Mouse (Mus musculus): ENCODE measurements around the gene B3gnt2. TPM values are rescaled to one million over a fixed set of nuclear protein-coding genes. Genes with fewer than 3 reads are reported as not detected.

The B3gnt2 gene
- polyA plus RNA-seq, 1 experiment: 8.8 TPM

- DNase-seq (ENCODE audit: low read depth, low spot score): no peak
- 68% methylated on average over 4 of the region's 4 CpGs for WGBS
Observed at GRCm38 (mm10) chr11:22873383-22873782, 12.6 kb upstream of the B3gnt2 start.

- WGBS: 57% methylated on average over 4 of the region's 4 CpGs
- DNase-seq (ENCODE audit: low read depth, low spot score): no peak
Observed at GRCm38 (mm10) chr11:22872307-22872680, 11.5 kb upstream of the B3gnt2 start.

DNA sequence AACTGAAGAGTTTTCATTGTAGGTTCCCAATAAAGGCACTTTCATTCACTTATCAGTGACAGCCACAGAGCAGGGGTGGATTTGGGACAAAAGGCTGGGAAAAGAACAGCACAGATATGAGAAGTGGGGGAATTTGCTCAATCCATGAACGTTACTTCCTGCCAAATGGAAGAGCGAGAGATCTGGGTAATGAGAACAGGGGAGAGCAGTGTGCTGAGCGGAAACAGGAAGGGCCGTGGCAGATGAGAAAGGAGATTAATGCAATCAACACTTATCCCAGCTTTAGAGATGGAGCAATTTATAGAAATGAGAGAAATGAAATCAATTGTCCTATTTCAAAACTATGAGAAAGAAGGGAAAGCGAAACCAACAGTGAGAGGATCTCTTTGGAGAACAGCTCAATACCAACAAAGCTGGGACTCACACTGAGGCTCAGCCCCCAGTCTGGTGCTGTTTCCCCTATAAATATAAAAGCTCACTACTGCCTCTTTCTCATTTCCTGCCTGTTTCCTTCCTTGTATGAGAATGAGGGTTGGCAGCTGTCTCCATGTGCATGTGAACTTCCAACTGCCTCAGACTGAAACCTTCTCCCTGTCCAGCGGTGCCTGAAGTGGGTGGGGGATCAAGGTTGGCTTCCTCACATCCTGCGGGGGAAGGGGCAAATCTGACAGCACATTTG is 11.0 kb upstream of the B3gnt2 start:
- no peak for DNase-seq (ENCODE audit: low read depth, low spot score)
- WGBS: 67% methylated on average over 7 of the region's 7 CpGs

- 83% methylated on average over 8 of the region's 8 CpGs for WGBS
Observed at GRCm38 (mm10) chr11:22868582-22868981, 7.8 kb upstream of the B3gnt2 start.

GRCm38 (mm10) chr11:22867691-22868090 is 6.9 kb upstream of the B3gnt2 start:
- 89% methylated on average over 5 of the region's 5 CpGs for WGBS

More at GRCm38 (mm10) chr11:22868582-22868981, 7.8 kb upstream of the B3gnt2 start:
- no peak for DNase-seq (ENCODE audit: low read depth, low spot score)

DNA sequence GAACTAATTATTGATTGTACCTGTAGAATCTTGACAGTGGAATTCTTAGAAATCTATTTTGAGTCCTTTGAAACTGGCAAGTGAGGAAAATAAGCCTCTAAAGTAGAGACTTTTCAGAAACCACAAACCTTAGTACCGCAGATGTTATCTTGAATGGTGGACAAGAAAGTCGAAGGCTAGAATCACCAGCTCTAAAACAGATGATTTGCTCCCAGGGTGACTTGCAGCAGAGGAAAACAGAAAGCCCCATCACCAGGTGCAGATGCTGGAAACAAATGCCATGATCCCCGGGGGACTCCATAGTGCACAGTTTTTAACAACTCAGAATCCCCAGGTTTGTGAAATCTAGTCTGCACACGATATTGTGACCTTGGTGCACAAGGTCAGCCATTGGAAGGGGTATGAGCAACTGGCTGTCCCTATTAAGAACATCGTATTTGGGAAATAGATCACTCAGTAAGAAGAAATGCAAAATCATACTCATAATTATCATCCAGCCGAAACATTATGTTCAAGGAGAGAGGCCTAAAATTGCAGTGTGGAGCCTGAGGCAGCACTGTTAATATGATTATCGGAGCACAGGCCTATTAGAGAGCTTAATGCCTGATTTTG is 5.0 kb upstream of the B3gnt2 start:
- WGBS: 87% methylated on average over 7 of the region's 7 CpGs

More at GRCm38 (mm10) chr11:22867691-22868090, 6.9 kb upstream of the B3gnt2 start:
- DNase-seq (ENCODE audit: low read depth, low spot score): no peak

DNA sequence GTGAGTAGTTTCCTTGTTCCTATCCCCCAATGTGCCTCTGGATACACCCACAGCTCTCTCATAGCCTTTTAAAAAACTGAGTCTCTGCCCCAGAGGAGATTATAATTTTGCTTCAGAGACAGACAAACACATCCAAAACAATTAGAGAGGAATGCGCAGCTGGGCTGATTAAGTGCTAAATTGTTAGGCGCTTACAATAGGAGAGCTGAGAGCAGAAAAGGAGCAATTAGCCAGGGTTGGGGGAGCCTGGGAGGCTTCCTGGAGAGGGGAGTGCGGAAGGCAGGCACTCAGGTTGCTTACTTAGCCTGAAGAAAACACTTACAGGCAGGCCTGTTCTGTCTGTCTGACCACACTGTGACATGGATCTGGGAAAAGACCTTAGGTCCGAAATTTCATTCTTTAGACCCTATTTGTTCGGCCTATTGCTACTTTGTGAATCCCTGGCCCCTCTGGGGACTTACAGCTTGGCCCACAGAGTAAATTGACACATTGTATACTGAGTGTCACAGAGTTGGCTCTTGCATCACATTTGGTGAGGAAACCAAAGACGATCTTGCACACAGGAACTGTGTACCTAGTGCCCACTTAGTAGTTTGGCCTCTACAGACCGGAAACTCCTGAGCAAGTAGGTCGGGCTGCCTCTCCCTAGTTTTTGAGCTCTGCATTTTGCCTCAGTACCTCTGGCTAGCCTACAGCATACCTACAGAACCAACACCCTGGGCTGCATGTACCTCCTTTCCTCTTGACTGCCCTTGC is 3.7 kb upstream of the B3gnt2 start:
- DNase-seq (ENCODE audit: low read depth, low spot score): no peak
- WGBS: 86% methylated on average over 8 of the region's 8 CpGs

More for the DNA sequence above, 5.0 kb upstream of the B3gnt2 start:
- no peak for DNase-seq (ENCODE audit: low read depth, low spot score)

GRCm38 (mm10) chr11:22863581-22863980 is 2.8 kb upstream of the B3gnt2 start:
- DNase-seq (ENCODE audit: low read depth, low spot score): no peak

GRCm38 (mm10) chr11:22861315-22861714 is 554 bp upstream of the B3gnt2 start:
- no peak for DNase-seq (ENCODE audit: low read depth, low spot score)
- 73% methylated on average over 4 of the region's 4 CpGs for WGBS

More at GRCm38 (mm10) chr11:22863581-22863980, 2.8 kb upstream of the B3gnt2 start:
- WGBS: 83% methylated on average over 4 of the region's 4 CpGs

DNA sequence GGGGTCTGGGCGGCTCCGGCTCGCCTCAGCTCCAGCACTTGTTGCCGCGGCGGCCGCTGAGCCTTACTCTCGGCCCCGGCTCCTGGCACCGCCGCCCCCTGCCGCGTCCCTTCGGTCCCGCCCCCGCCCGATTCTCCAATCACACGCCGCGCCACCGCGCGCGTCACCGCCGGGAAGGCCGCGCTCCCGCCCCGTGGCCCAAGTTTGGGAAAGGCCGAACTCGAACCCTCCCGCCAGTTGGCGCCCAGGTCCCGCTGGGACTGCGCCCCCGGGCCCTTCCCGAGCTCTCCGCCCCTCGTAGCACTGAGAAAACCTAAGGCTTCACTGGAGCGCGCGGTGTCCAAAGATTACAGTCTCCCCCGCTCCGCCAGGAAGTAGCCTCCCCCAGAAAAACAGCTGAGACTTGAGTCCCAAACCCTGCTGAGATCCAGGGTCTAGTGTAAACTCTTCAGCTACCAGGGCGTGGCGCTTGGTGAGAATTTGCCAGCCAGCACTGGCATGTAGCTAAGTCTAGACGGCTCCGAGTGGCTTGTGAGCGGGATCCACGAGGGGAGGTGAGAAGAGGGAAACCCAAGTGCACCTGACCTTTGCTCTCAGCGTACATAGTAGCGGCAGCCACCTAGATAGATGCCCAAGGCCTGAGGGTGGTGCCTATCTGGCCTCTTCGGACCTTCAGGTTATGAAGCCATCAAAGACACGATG is 977 bp downstream of the B3gnt2 start:
- no peak for DNase-seq (ENCODE audit: low read depth, low spot score)
- under 1% methylated on average over 55 of the region's 55 CpGs for WGBS

DNA sequence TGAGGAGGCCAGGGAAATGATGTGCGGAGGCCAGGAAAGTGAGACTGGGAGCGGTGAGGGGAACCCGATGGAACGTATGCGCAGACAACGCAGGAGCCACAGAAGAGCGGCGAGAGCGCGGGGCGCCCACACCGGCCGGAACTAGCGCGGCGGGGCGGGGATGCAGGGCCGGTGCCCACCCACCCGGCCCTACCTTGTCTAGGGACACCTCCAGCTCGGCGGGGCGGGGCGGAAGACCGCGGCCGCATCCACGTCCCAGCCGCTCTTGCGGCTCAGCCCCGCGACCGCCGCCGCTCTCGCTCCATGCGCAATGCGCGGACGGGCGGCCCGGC is 1.5 kb downstream of the B3gnt2 start:
- under 1% methylated on average over 41 of the region's 41 CpGs for WGBS
- no peak for DNase-seq (ENCODE audit: low read depth, low spot score)

DNA sequence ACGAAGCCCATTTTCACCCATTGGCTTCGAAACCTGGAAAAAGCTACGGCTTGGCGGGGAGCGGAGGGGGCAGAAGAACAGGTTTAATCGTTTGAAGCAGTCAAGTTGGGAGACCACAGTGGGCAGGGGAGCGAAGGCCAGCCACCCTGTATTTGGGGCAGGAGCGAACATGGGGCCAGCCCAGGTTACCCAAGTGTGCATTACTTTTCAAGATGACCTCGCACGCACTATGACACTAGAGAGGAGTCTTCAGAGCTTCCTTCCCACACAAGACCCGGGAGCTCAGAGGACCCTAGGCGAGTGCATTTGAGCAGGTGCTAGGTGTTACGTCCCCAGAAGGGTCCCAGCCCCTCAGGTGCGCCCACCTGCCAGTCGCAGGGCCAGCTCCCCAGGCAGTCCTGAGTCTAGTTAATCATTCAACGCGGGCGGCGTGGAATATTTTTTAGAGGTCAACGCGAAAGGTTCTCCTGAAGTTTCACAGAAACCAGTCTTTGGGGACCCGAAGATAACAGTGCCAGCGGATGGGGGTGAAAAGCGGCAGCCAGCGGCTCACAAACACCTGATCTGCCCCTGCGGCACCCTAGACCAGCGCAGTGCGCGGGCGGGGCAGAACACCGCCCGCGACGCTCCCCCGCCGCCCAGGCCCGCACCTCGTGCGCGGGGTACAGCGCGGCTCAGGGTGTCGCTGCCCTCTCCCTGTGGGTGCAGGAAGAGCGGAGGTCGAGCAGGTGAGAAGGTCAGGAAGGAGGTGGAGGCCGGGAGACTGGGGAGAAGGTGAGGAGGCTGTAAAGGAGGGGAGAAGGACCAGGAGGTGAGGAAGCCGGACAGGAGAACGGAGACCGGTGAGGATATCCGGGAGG is 2.1 kb downstream of the B3gnt2 start:
- 3% methylated on average over 50 of the region's 50 CpGs for WGBS
- no peak for DNase-seq (ENCODE audit: low read depth, low spot score)

- WGBS: 23% methylated on average over 25 of the region's 25 CpGs
- no peak for DNase-seq (ENCODE audit: low read depth, low spot score)
Observed at GRCm38 (mm10) chr11:22857705-22858440, 2.9 kb downstream of the B3gnt2 start.

- DNase-seq (ENCODE audit: low read depth, low spot score): no peak
- 66% methylated on average over 5 of the region's 5 CpGs for WGBS
Observed at GRCm38 (mm10) chr11:22857106-22857704, 3.6 kb downstream of the B3gnt2 start.

GRCm38 (mm10) chr11:22856371-22856965 is 4.3 kb downstream of the B3gnt2 start:
- WGBS: 68% methylated on average over 3 of the region's 3 CpGs
- DNase-seq (ENCODE audit: low read depth, low spot score): no peak

- WGBS: 32% methylated on average over 4 of the region's 4 CpGs
- no peak for DNase-seq (ENCODE audit: low read depth, low spot score)
Observed at GRCm38 (mm10) chr11:22854571-22854970, 6.2 kb downstream of the B3gnt2 start.

- WGBS: 59% methylated on average over 2 of the region's 2 CpGs
- no peak for DNase-seq (ENCODE audit: low read depth, low spot score)
Observed at GRCm38 (mm10) chr11:22853477-22854157, 7.1 kb downstream of the B3gnt2 start.

All from large intestine, adult 2 months (tissue).